Mouse (Mus musculus): ENCODE measurements around the gene Gm4553. TPM values are rescaled to one million over a fixed set of nuclear protein-coding genes. Genes with fewer than 3 reads are reported as not detected.
"Not testable (repeated sequence)": the region's sequence is repeated elsewhere in the genome, so short reads cannot be mapped to it uniquely, and the experiment has no call there.

Gm4553 gene
- polyA plus RNA-seq (2012; ENCODE audit: insufficient read depth, insufficient read length, missing spikeins), result not detected in 2 replicates

DNA sequence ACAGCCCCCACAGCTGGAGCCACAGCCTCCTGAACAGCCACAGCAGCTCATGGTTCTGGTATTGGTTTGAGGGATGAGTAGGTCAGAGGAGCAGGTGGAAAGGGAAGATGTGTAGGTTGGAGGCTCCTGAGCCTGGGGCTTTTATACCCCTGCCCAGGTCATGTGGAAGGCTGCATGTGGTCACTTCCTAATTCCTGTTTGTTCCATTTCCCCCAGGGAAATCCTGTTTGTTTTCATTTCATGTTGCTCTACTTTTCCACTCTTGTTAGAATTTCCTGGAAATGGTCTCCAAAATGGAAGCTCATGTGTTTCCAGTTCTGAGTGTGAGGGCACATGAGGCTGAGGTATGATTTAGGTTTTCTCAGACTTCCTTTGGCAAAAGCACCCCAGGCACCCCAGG, at the start of gene Gm4553:
Gm4553 (minus strand) TSS at position 101 of the 400 bp plus-strand sequence.
- not testable (repeated sequence) for H3K4me3 ChIP-seq (ENCODE audit: insufficient read depth, low read depth, low read length); H3K4me1 ChIP-seq (ENCODE audit: control insufficient read depth, insufficient read depth, insufficient read length, low read length); H3K27ac ChIP-seq (replicated peaks; ENCODE audit: low read depth, low read length)

GRCm38 (mm10) chr7:142212136-142212535, 46.6 kb upstream of the Gm4553 start:
- not testable (repeated sequence) for H3K4me1 ChIP-seq (ENCODE audit: control insufficient read depth, insufficient read depth, insufficient read length, low read length); H3K4me3 ChIP-seq (ENCODE audit: insufficient read depth, low read depth, low read length); H3K27ac ChIP-seq (replicated peaks; ENCODE audit: low read depth, low read length)

GRCm38 (mm10) chr7:142211559-142211958, 46.0 kb upstream of the Gm4553 start, which contains the start of gene Gm7579:
Gene Gm7579 (plus strand): TSS chr7:142211859.
- no peak within 1 kb of the TSS for H3K27ac ChIP-seq (replicated peaks; ENCODE audit: low read depth, low read length)
- no peaks in the 10 kb centered on the region for H3K4me1 ChIP-seq (ENCODE audit: control insufficient read depth, insufficient read depth, insufficient read length, low read length)
- no peak within 1 kb of the TSS for H3K4me3 ChIP-seq (ENCODE audit: insufficient read depth, low read depth, low read length)

- not testable (repeated sequence) for H3K27ac ChIP-seq (replicated peaks; ENCODE audit: low read depth, low read length); H3K4me3 ChIP-seq (ENCODE audit: insufficient read depth, low read depth, low read length); H3K4me1 ChIP-seq (ENCODE audit: control insufficient read depth, insufficient read depth, insufficient read length, low read length)
Measured at GRCm38 (mm10) chr7:142206891-142207290, 41.4 kb upstream of the Gm4553 start.

- Histone ChIP-seq H3K27ac (replicated peaks; ENCODE audit: low read depth, low read length) (no peak overlapping the region), H3K4me1 (ENCODE audit: control insufficient read depth, insufficient read depth, insufficient read length, low read length) (no peaks in the 10 kb centered on the region), H3K4me3 (ENCODE audit: insufficient read depth, low read depth, low read length) (no peak overlapping the region)
Measured at GRCm38 (mm10) chr7:142205488-142205887, 39.9 kb upstream of the Gm4553 start.

DNA sequence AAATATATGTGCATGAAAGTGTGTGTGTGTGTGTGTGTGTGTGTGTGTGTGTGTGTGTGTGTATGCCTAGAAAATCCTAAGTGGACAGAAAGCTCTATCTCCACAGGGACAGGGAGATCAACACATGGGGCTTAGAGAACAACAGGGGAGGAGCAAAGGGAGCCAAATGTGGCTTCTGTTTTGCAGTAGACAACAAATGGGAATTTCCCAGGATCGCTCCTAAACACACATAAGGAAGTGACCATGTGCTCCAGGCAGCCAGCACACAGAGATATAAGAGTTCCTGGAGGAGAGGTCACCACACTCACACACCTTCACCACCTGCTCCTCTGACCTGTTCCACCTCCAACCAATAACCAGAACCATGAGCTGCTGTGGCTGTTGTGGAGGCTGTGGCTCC, 35.5 kb upstream of the Gm4553 start, which contains the start of gene Krtap5-3:
Krtap5-3 (plus strand) TSS at position 301 of the 400 bp plus-strand sequence.
- Histone ChIP-seq H3K4me3 (ENCODE audit: insufficient read depth, low read depth, low read length) (no peak within 1 kb of the TSS), H3K4me1 (ENCODE audit: control insufficient read depth, insufficient read depth, insufficient read length, low read length) (no peaks in the 10 kb centered on the region), H3K27ac (replicated peaks; ENCODE audit: low read depth, low read length) (no peak within 1 kb of the TSS)

DNA sequence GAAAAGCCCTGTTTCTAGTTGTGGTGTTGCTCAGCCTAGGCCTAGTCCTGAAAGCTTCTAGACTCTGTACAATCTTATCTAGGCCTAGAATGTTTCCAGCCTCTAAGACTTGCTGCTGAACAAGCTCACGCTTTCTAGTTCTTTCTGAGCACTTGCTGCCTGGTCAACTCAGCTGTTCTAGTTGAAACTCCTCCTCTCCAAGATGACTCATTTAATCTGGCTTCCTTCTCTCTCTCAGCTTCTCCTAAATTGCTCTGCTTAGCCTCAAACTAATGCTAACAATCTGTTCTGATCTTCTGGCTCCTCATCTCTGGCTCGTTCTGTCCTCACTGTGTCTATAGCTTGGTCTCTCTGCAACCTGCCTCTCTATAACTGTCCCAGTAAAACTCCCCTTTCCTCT, 33.2 kb upstream of the Gm4553 start:
- H3K4me3 ChIP-seq (ENCODE audit: insufficient read depth, low read depth, low read length), result no peak overlapping the region
- no peak overlapping the region for H3K27ac ChIP-seq (replicated peaks; ENCODE audit: low read depth, low read length)
- no peaks in the 10 kb centered on the region for H3K4me1 ChIP-seq (ENCODE audit: control insufficient read depth, insufficient read depth, insufficient read length, low read length)

- no peak within 1 kb of the TSS for H3K27ac ChIP-seq (replicated peaks; ENCODE audit: low read depth, low read length)
- no peak within 1 kb of the TSS for H3K4me3 ChIP-seq (ENCODE audit: insufficient read depth, low read depth, low read length)
- no peaks in the 10 kb centered on the region for H3K4me1 ChIP-seq (ENCODE audit: control insufficient read depth, insufficient read depth, insufficient read length, low read length)
Measured at GRCm38 (mm10) chr7:142190289-142190688, 24.8 kb upstream of the Gm4553 start, which contains the start of gene Gm10153. Gene Gm10153 (minus strand): TSS chr7:142190389.

GRCm38 (mm10) chr7:142188156-142188555, 22.6 kb upstream of the Gm4553 start:
- Histone ChIP-seq H3K4me1 (ENCODE audit: control insufficient read depth, insufficient read depth, insufficient read length, low read length) (no peaks in the 10 kb centered on the region), H3K4me3 (ENCODE audit: insufficient read depth, low read depth, low read length) (no peak overlapping the region), H3K27ac (replicated peaks; ENCODE audit: low read depth, low read length) (no peak overlapping the region)

GRCm38 (mm10) chr7:142181021-142181420, 15.5 kb upstream of the Gm4553 start:
- Histone ChIP-seq H3K4me1 (ENCODE audit: control insufficient read depth, insufficient read depth, insufficient read length, low read length) (no peaks in the 10 kb centered on the region), H3K4me3 (ENCODE audit: insufficient read depth, low read depth, low read length) (no peak overlapping the region), H3K27ac (replicated peaks; ENCODE audit: low read depth, low read length) (no peak overlapping the region)

DNA sequence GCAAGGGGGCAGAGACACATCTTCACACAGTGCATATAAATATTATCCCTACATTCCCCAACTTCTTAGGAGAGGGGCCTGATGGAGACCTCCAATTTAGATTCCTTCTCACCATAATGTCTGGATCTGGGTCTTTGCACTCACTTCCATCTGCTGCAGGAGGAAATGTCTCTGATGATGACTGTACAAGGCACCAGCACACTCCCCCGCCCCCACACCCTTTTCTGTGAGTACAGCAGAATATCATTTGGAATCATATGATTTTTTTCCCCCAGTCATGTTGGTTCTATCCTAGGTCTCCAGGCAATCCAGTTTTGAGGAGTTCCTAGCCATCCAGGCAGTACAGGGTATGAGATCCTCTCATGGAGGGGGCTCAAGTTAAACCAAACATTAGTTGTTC, 13.1 kb upstream of the Gm4553 start:
- Histone ChIP-seq H3K4me1 (ENCODE audit: control insufficient read depth, insufficient read depth, insufficient read length, low read length) (no peaks in the 10 kb centered on the region), H3K4me3 (ENCODE audit: insufficient read depth, low read depth, low read length) (no peak overlapping the region), H3K27ac (replicated peaks; ENCODE audit: low read depth, low read length) (no peak overlapping the region)

DNA sequence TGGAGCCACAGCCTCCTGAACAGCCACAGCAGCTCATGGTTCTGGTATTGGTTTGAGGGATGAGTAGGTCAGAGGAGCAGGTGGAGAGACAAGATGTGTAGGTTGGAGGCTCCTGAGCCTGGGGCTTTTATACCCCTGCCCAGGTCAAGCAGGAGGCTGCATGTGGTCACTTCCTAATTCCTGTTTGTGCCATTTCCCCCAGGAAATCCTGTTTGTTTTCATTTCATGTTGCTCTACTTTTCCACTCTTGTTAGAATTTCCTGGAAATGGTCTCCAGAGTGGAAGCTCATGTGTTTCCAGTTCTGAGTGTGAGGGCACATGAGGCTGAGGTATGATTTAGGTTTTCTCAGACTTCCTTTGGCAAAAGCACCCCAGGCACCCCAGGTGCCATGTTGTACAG, 10.4 kb upstream of the Gm4553 start, which contains the start of gene Krtap5-2:
Krtap5-2 (minus strand) TSS at position 101 of the 400 bp plus-strand sequence.
- not testable (repeated sequence) for H3K4me3 ChIP-seq (ENCODE audit: insufficient read depth, low read depth, low read length); H3K27ac ChIP-seq (replicated peaks; ENCODE audit: low read depth, low read length)

GRCm38 (mm10) chr7:142169836-142170235, 4.3 kb upstream of the Gm4553 start:
- H3K4me3 ChIP-seq (ENCODE audit: insufficient read depth, low read depth, low read length), result no peak overlapping the region
- H3K4me1 ChIP-seq (ENCODE audit: control insufficient read depth, insufficient read depth, insufficient read length, low read length), result no peaks in the 10 kb centered on the region
- H3K27ac ChIP-seq (replicated peaks; ENCODE audit: low read depth, low read length), result no peak overlapping the region

More for the DNA sequence above, 10.4 kb upstream of the Gm4553 start, which contains the start of gene Krtap5-2:
- not testable (repeated sequence) for H3K4me1 ChIP-seq (ENCODE audit: control insufficient read depth, insufficient read depth, insufficient read length, low read length)

DNA sequence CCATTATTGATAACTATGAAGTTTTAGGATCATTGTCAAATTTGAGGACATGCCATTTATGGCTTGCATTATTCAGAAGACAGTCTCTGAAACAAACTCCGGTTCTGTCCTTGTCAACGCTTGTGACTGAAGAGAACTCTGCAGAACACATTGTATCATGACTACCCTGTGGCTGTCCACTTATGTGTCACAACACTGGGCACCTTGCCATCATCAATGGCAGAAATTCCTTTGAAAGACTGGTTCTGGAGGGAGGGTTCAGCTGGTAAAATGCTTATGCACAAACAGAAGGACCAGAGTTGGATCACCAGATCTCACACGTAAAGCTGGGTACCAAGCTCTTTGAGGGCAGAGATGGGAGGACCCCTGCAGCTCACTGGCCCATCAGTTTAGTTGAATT, 6.2 kb downstream of the Gm4553 start:
- H3K27ac ChIP-seq (replicated peaks; ENCODE audit: low read depth, low read length), result no peak overlapping the region
- no peaks in the 10 kb centered on the region for H3K4me1 ChIP-seq (ENCODE audit: control insufficient read depth, insufficient read depth, insufficient read length, low read length)
- no peak overlapping the region for H3K4me3 ChIP-seq (ENCODE audit: insufficient read depth, low read depth, low read length)

DNA sequence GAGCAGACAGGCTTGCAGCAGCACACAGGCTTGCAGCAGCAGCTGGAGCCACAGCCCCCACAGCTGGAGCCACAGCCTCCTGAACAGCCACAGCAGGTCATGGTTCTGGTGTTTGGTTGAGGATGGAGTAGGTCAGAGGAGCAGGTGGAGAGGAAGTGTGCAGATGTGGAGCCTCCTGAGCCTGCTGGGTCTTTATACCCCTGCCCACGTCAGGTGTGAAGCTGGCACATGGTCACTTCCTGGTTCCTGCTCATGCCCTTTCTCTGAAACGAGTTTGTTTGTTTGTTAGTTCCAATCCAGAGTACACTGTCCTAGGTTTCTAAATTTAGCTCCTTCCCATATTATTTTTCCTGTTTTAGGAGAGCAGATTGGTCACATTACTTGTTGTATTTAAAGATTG, 8.5 kb downstream of the Gm4553 start, which contains the start of gene Gm29735:
Gm29735 (minus strand) TSS at position 101 of the 400 bp plus-strand sequence.
- H3K4me1 ChIP-seq (ENCODE audit: control insufficient read depth, insufficient read depth, insufficient read length, low read length); H3K4me3 ChIP-seq (ENCODE audit: insufficient read depth, low read depth, low read length); H3K27ac ChIP-seq (replicated peaks; ENCODE audit: low read depth, low read length): not testable (repeated sequence)

GRCm38 (mm10) chr7:142155308-142155707, 10.2 kb downstream of the Gm4553 start:
- Histone ChIP-seq H3K4me3 (ENCODE audit: insufficient read depth, low read depth, low read length) (no peak overlapping the region), H3K27ac (replicated peaks; ENCODE audit: low read depth, low read length) (no peak overlapping the region), H3K4me1 (ENCODE audit: control insufficient read depth, insufficient read depth, insufficient read length, low read length) (no peaks in the 10 kb centered on the region)
